Mouse (Mus musculus) C2C12 (cell line): ENCODE results near the gene Gm49337. TPM values are rescaled to one million over a fixed set of nuclear protein-coding genes. Genes with fewer than 3 reads are reported as not detected.

Source experiments
- H3K27me3 ChIP-seq: one replicate; pipeline ENCODE4 v1.6.1; 2011; ENCODE audit not compliant: control insufficient read depth, insufficient read depth, insufficient read length
- H3K36me3 ChIP-seq: one replicate; pipeline ENCODE4 v1.6.1; 2011; ENCODE audit not compliant: control insufficient read depth, insufficient read depth
- H3K4me3 ChIP-seq: one replicate; pipeline ENCODE4 v1.5.1; 2011; ENCODE audit warnings: mild to moderate bottlenecking, control low read depth; ENCODE audit not compliant: poor library complexity, insufficient read depth, severe bottlenecking
- H3K79me2 ChIP-seq: one replicate; pipeline ENCODE4 v1.6.1; 2011; ENCODE audit not compliant: control insufficient read depth, insufficient read depth
- H3K79me3 ChIP-seq: one replicate; pipeline ENCODE4 v1.6.1; 2011; ENCODE audit warnings: low read depth, control low read depth
- H3ac ChIP-seq: one replicate; pipeline ENCODE3; 2011; ENCODE audit warnings: low read depth; ENCODE audit not compliant: control insufficient read depth, insufficient read length
- CEBPB ChIP-seq: IDR thresholded peaks from one replicate; pipeline ENCODE4 v1.6.1; 2011; ENCODE audit warnings: low read depth, mild to moderate bottlenecking, control low read depth, moderate library complexity
- CTCF ChIP-seq: IDR thresholded peaks from one replicate; pipeline ENCODE4 v1.5.1; 2011; ENCODE audit not compliant: control insufficient read depth, insufficient read depth, insufficient read length
- FOSL1 ChIP-seq: IDR thresholded peaks from one replicate; pipeline ENCODE4 v1.8.0; 2011; ENCODE audit warnings: mild to moderate bottlenecking, low read length; ENCODE audit not compliant: poor library complexity, insufficient read depth, severe bottlenecking
- MAX ChIP-seq: IDR thresholded peaks from one replicate; pipeline ENCODE4 v1.6.1; 2011; ENCODE audit warnings: mild to moderate bottlenecking, control low read depth
- MYOD1 ChIP-seq: IDR thresholded peaks from one replicate; pipeline ENCODE4 v1.6.1; 2011; ENCODE audit warnings: low read depth; ENCODE audit not compliant: control insufficient read depth, insufficient read length
- MYOG ChIP-seq: IDR thresholded peaks from one replicate; pipeline ENCODE4 v1.6.1; 2011; ENCODE audit not compliant: control insufficient read depth, insufficient read length; ENCODE audit errors: extremely low read depth
- USF1 ChIP-seq: IDR thresholded peaks from one replicate; pipeline ENCODE4 v1.6.1; 2011; ENCODE audit warnings: low read depth, mild to moderate bottlenecking, control low read depth, moderate library complexity
- long read RNA-seq, 2 experiments: library from polyadenylated mRNA; unstranded; transcript quantifications; one replicate each; pipeline ENCODE4 v2.0.0; 2019 to 2020
- polyA plus RNA-seq: library from polyadenylated mRNA; unstranded; fragments of >200 nt; fragmentation: generic; extraction: Trizol; gene quantifications from one replicate; pipeline ENCODE4 v1.2.1, GENCODE M21; 2012; ENCODE audit warnings: missing spikeins

Gene Gm49337
- not detected for polyA plus RNA-seq
- long read RNA-seq, experiment 1, result 0 reads
- long read RNA-seq, experiment 2, result 0 reads

DNA sequence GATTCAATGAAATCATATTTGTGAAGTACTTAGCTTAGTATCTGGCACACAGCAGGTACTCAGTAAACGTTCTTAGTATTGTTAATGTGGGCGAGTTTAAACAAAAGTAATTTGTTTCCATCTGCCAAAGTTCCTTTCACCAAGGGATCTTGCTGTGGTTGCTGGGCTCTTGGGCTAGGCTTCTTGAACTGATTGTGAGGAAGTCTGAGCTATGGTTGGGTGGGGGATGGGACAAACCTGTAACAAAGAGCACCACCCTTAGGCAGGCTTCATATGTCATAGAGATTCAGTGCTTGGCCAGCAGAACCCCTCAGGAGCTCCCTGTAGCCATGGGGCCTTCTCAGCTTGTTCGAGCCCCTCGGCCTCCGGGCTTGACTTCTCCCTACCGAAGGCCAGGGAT, at the start of gene Gm49337, which contains the start of gene 1700042G07Rik:
Gm49337 (plus strand) TSS at position 313 of the 400 bp plus-strand sequence.
1700042G07Rik (plus strand) TSS at position 301 of the 400 bp plus-strand sequence.
- TF ChIP-seq MYOG (no peak), MAX (no peak), CEBPB (no peak), FOSL1 (no peak), MYOD1 (no peak), USF1 (no peak), CTCF (no peak)
- no peak within 1 kb of the TSS for H3K4me3 ChIP-seq
- H3K79me2 ChIP-seq, result no peaks in the 10 kb centered on the region
- H3K79me3 ChIP-seq, result no peaks in the 10 kb centered on the region
- H3K27me3 ChIP-seq, result no peaks in the 10 kb centered on the region
- H3ac ChIP-seq, result no peak within 1 kb of the TSS
- no peaks in the 10 kb centered on the region for H3K36me3 ChIP-seq

DNA sequence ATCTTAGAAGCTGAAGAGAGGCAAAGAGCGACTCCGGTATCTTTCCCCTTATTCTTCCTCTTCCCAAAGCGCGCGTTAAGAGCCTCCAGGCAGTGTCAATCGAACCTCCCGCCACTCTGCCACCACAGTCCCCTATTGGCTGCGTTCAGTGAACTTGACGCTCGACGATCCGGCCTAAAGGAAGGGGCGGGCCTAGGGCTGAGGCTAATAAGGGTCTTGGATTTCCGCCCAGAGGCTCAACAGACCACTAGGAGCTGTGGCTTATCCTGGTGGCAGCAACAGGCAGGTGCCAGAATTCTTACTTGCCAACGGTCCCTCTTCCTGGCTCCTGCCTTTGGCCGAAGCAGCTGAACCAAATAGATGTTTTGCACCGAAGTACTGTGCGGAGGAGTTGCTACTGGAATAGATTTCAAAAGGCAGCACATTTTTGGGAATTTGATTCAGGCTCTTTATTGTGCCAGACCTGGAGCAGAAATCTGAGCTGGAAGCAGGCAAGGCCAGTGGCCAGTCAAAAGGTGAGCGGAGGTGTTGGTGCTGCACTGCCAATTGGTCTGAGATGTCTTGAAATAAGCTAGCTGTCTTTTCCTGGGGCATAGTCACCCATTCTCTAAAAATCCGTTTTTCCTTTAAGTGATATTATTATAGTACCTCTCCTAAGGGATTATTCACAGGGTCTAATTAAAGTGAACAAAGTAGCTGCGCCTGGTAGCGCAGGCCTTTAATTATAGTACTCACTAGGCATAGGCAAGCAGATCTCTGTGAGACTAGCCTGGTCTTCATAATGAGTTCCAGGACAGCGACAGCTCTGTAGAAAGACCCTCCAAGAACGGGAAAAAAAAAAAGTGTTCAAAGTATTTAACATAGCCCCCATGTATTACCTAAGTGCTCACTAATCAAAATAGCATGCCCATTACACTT, 49.3 kb upstream of the Gm49337 start, which contains the start of the genes Rad54l and Pomgnt1:
Rad54l (minus strand) TSS at position 89 of the 918 bp plus-strand sequence.
Pomgnt1 (plus strand) TSS at position 239 of the 918 bp plus-strand sequence.
- Histone ChIP-seq H3K79me2 (peaks cover 27% of the 10 kb centered on the region), H3ac (peak within 1 kb of the TSS; percentile 66), H3K79me3 (peaks cover 5% of the 10 kb centered on the region), H3K27me3 (no peaks in the 10 kb centered on the region), H3K4me3 (peak within 1 kb of the TSS; percentile 54), H3K36me3 (peaks cover under 1% of the 10 kb centered on the region)
- peak; percentile 75 for TF ChIP-seq MAX
- TF ChIP-seq MYOG, result no peak

DNA sequence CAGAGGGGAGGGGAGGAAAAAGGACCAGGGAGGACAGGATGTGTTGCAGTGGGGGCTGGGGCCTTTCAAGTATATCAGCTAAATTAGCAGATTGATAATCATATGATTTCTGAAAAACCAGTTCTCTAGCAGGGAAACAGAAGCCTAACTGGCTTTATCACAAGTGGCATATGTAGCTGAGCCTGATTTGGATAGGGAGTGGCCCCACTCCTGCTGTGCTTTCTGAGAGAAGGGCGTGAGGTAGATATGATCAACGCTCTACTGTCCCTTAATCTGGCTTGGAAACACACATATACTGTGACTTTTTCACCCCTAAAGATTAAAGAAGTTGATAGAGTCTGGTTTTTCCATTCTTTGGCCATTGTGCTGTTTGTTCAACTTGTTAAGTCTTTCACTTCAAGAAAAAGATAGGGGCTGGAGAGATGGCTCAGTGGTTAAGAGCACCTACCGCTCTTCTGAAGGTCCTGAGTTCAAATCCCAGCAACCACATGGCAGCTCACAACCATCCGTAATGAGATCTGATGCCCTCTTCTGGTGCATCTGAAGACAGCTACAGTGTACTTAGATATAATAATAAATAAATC, 47.3 kb upstream of the Gm49337 start:
- no peaks in the 10 kb centered on the region for H3K27me3 ChIP-seq
- peaks cover 21% of the 10 kb centered on the region for H3K79me2 ChIP-seq
- H3K36me3 ChIP-seq, result no peaks in the 10 kb centered on the region
- H3K4me3 ChIP-seq, result no peak overlapping the region
- peaks cover 5% of the 10 kb centered on the region for H3K79me3 ChIP-seq
- H3ac ChIP-seq, result no peak overlapping the region
- TF ChIP-seq MYOD1, result no peak
- TF ChIP-seq MAX, result no peak
- no peak for TF ChIP-seq FOSL1
- no peak for TF ChIP-seq MYOG
- no peak for TF ChIP-seq CEBPB
- TF ChIP-seq USF1, result no peak
- no peak for TF ChIP-seq CTCF

DNA sequence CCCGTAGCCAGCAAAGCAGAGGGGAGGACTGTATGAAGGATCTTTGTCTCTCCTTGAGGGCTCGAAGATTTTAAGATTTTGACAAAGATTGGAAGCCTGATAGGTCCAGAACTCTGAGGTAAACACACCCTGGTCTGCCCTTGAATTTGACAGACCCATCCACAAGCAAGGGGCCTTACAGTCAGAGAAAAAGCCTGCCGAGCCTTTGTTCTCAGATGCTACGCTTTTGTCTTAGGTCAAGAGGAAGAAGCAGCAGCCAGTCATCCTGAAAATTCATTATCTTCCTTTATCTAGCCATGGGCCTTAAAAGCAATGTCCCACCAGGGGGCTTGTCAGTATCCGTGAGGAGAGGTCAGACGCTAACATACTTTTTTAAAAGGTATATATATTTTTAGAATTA, 45.2 kb upstream of the Gm49337 start:
- Histone ChIP-seq H3K79me3 (no peaks in the 10 kb centered on the region), H3K79me2 (peaks cover 3% of the 10 kb centered on the region), H3K36me3 (no peaks in the 10 kb centered on the region), H3K27me3 (no peaks in the 10 kb centered on the region), H3ac (no peak overlapping the region), H3K4me3 (no peak overlapping the region)
- no peak for TF ChIP-seq CTCF
- TF ChIP-seq CEBPB, result no peak
- no peak for TF ChIP-seq USF1
- TF ChIP-seq MYOD1, result no peak
- TF ChIP-seq MYOG, result no peak
- no peak for TF ChIP-seq MAX
- TF ChIP-seq FOSL1, result no peak

DNA sequence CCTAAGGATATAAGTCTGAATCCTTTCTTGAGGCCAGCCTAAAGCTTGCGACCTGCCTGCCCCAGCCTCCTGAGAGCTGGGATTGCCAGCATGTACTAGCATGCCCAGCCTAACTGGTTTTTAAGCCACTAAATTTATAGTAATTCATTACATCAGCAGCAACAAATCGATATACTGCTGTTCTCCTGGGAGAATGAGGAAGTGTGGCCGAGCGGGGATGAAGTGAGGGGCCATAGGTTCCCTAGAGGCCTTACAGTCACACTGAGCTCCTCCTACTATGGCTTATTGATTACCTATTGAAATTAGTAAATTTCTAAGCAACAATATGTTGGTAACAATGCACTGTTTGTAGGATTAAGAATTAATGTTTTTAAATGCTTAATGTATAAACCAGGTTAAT, 40.1 kb upstream of the Gm49337 start:
- Histone ChIP-seq H3ac (no peak overlapping the region), H3K27me3 (no peaks in the 10 kb centered on the region)

More for the DNA sequence above, 40.1 kb upstream of the Gm49337 start:
- Histone ChIP-seq H3K79me2 (no peaks in the 10 kb centered on the region), H3K4me3 (no peak overlapping the region), H3K79me3 (no peaks in the 10 kb centered on the region), H3K36me3 (peaks cover 3% of the 10 kb centered on the region)
- TF ChIP-seq MYOD1, result no peak
- no peak for TF ChIP-seq FOSL1
- TF ChIP-seq CTCF, result no peak
- no peak for TF ChIP-seq MAX
- no peak for TF ChIP-seq MYOG
- no peak for TF ChIP-seq CEBPB
- no peak for TF ChIP-seq USF1
